Mouse (Mus musculus) bone marrow, adult 2 months (tissue): ENCODE results near the gene Jhy. TPM values are rescaled to one million over a fixed set of nuclear protein-coding genes. Genes with fewer than 3 reads are reported as not detected.

Experiments
- H3K27ac ChIP-seq: fragments of 200-500 bp; 2 replicates; pipeline ENCODE4 v1.5.1; 2012; ENCODE audit warnings: low read depth, mild to moderate bottlenecking, control low read depth, inconsistent platforms, low read length; ENCODE audit not compliant: control insufficient read depth, poor library complexity, insufficient read depth
- H3K4me1 ChIP-seq: fragments of 200-500 bp; 2 replicates; pipeline ENCODE4 v1.6.1; 2011; ENCODE audit warnings: low read length; ENCODE audit not compliant: control insufficient read depth, insufficient read depth
- H3K4me3 ChIP-seq: fragments of 200-500 bp; replicated peaks from 2 replicates; pipeline ENCODE3; 2011; ENCODE audit warnings: mild to moderate bottlenecking, low read depth, low read length, control low read depth; ENCODE audit not compliant: control insufficient read depth
- CTCF ChIP-seq: fragments of 200-500 bp; IDR thresholded peaks from 2 replicates; pipeline ENCODE4 v1.5.1; 2011; ENCODE audit warnings: low read length, control low read depth; ENCODE audit not compliant: control insufficient read depth, insufficient read depth
- POLR2A ChIP-seq: fragments of 200-500 bp; IDR thresholded peaks from 2 replicates; pipeline ENCODE4 v1.6.1; 2011; ENCODE audit warnings: low read depth, mild to moderate bottlenecking, control low read depth, low read length, borderline replicate concordance; ENCODE audit not compliant: control insufficient read depth
- WGBS: fragments of 180-500 bp; shearing (Covaris S2); methylation state at CpG from one replicate; pipeline ENCODE4 v1.1.7; 2018; 5-methylcytosine and 5-hydroxymethylcytosine counted together
- polyA plus RNA-seq: library from polyadenylated mRNA; stranded (reverse); fragments of >200 nt; gene quantifications from 2 replicates; pipeline ENCODE4 v1.2.4, GENCODE M21; 2011; ENCODE audit warnings: low replicate concordance; ENCODE audit not compliant: missing spikeins, insufficient read depth, insufficient read length

Gene Jhy
- 0.82 and 3.4 TPM in 2 replicates for polyA plus RNA-seq

DNA sequence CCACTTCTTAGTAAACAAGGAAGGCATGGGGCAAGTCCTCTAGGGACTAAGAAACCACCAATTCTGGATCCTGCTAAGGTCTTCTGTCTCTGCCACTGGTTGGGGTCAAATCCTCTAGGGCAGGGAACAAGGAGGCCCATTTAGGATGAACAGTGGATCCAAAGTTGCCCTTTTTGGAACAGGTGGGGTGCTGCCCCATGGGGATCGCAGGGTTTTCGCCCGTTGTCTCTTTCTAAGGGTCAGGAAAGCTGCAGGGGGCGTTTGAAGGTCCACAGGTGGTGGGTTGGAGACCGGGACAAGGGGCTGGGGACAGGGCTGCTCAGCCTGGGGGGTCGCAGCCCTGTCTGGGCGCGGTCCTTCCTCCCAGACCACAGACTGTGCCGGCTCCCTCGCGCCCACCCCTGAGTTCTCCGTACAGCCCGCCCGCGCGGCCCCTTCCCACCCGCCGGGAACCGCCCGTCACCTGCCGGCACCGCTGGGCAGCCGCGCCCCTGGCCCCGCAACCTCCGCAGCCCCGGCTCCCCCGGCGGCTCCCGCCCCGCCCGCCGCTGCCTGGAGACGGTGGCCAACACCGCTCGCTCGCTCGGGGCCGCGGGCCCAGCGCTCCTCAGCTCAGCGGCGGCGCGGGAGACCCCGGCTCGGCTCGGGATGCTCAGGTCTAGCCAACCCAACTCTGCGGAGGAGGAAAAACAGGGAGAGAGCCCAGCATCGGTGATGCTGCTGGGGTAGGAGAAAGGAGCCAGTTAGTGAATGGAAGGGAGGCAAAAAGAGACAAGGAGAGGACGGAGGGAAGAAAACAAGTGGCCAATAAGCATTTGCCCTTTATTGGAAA is at the start of gene Jhy:
Gene Jhy, minus strand, starts transcription at position 533 of the 832 bp plus-strand sequence.
- Histone ChIP-seq H3K4me3 (no peak within 1 kb of the TSS), H3K27ac (no peak within 1 kb of the TSS), H3K4me1 (no peaks in the 10 kb centered on the region)
- TF ChIP-seq POLR2A (no peak), CTCF (no peak)
- WGBS, result 9% methylated on average over 49 of the region's 51 CpGs

DNA sequence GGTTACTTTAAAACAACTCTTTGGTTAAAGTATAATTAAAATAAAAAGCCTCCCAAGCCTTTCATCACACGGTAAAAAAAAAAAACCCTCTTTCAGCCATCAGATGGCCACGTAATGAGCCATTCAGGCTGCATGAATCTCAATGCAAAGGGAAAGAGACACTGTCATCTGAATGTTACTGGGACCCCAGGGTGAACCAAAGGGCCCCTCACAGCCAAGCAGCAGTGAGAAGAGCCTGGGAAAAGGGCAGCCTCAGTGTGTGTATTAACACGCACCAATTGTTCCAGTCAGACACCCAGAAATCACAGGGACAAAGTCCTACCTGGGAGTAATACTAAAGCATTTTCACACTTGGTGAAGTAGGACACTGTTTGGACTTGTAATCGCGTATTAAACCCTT is 48.5 kb upstream of the Jhy start:
- TF ChIP-seq CTCF (no peak), POLR2A (no peak)
- H3K27ac ChIP-seq, result no peak overlapping the region
- 87% methylated on average over 5 of the region's 5 CpGs for WGBS
- H3K4me1 ChIP-seq, result no peaks in the 10 kb centered on the region
- H3K4me3 ChIP-seq, result no peak overlapping the region

DNA sequence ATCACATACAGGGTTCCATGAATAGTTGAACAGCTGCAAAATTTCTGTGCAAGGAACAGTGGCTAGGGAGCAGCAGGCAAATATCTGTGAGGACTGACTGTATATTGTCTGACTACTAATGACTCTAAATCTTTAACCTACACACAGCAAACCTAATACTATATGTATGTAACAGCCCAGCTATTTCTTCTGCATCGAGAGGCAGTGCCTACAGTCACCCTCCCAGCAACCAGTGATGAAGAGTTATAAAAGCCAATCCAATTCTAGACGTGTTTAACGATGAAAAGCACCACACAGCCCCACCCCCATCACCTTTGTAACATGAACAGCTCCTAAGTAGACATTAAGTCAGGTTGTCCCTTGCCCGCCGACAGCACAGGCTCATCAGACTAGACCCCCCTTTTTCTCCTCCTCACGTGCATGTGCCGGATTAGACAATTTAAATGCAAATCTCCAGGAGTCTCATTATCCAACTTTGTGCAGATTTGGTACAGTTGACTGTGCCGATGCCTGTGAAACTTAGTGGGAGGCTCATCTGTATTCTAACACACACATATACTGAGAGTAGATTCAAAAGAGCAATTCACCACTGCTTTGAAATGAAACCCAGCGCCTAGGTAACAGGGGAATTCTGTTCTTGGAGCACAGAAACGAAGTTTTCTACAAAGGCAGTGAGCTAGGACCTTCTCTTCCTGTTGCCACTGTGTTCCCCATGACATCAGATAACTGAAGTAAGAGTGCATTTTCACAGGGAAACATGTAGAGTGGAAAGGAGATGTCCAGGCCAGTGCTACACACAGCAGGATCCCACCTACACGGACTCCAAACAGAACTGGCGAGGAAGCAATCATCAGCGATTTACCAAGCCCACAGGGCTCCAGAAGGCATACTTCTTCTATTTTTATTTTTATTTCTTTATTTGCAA is 47.9 kb upstream of the Jhy start:
- Histone ChIP-seq H3K4me1 (no peaks in the 10 kb centered on the region), H3K27ac (no peak overlapping the region), H3K4me3 (no peak overlapping the region)
- TF ChIP-seq POLR2A (no peak), CTCF (no peak)
- WGBS, result 84% methylated on average over 13 of the region's 13 CpGs

DNA sequence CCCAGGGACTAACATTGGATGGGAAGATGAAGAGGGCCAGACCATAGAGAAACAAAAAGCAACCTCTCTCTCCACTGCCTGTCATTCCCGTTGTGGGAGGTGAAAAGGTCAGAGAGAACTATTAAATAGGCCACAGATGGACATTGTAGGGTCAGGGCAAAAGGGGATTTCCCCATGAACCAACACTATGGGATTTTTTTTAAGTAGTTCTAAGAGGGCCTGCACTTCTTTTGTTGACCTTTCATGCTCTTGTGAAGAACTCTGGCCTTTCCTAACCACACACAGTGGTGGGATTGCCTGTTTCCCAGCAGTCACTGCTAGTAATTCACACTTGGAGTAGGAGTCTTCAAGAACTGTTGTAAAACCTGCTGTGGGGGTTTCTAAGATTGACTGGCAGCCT is 43.9 kb upstream of the Jhy start:
- no peak overlapping the region for H3K4me3 ChIP-seq
- no peak overlapping the region for H3K27ac ChIP-seq
- TF ChIP-seq POLR2A (no peak), CTCF (no peak)
- no peaks in the 10 kb centered on the region for H3K4me1 ChIP-seq
- WGBS, result 48% methylated on average over 1 of the region's 1 CpGs

DNA sequence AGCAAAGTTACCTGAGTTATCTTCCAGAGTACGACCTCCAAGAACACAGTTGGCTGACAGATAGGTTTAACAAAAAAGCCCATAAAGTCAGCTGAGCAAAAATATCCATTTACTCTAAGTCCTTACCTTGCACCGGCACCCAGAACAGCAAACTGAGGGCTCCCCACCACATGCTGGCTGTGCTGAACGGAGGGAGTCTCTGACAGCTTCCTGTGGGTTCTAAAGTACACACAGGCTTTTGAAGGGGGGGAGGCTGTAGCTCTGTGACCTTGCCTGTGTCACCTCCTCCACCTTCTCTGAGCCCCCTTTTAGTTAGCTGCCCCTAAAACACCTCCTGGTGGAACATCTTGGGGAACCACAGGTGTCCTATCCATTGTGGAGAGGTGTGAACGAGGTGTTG is 40.5 kb upstream of the Jhy start, which contains the start of gene Crtam:
Gene Crtam, minus strand, starts transcription at position 214 of the 400 bp plus-strand sequence.
- Histone ChIP-seq H3K4me3 (no peak within 1 kb of the TSS), H3K4me1 (no peaks in the 10 kb centered on the region), H3K27ac (no peak within 1 kb of the TSS)
- WGBS, result 31% methylated on average over 4 of the region's 4 CpGs
- TF ChIP-seq CTCF (no peak), POLR2A (no peak)

DNA sequence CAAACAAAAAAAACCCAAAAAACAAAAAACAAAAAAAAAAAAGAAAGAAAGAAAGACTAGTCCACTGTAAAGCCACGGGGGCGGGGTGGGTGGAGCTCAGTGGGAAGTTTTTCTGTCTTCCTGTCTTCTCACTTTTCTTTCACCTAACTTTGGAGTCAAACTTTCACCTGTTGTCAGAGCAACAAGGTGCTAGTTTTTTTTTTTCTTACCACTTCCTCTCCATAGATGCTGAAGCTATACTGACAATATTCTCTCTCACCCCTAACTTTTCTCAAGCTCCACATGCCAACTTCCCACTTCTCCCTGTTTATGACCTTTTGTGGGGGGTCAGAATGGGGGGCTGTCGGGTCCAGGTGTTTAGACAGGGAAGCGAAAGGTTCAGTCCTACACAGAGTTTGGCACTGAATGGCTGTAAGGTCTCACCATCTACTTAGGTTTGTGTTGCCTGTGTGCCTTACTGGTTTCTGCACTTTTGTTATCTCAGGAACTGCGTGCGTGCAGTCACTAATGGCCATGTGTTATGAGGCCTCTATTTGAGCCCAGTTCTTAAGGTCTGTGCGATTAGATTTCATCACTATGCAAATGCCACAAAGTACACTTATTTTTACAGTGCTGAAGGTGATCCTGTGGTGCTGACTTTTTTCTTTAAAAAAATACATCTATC is 33.3 kb upstream of the Jhy start:
- 47% methylated on average over 7 of the region's 7 CpGs for WGBS
- H3K4me1 ChIP-seq, result no peaks in the 10 kb centered on the region
- no peak overlapping the region for H3K27ac ChIP-seq
- H3K4me3 ChIP-seq, result no peak overlapping the region
- TF ChIP-seq CTCF (no peak), POLR2A (no peak)

DNA sequence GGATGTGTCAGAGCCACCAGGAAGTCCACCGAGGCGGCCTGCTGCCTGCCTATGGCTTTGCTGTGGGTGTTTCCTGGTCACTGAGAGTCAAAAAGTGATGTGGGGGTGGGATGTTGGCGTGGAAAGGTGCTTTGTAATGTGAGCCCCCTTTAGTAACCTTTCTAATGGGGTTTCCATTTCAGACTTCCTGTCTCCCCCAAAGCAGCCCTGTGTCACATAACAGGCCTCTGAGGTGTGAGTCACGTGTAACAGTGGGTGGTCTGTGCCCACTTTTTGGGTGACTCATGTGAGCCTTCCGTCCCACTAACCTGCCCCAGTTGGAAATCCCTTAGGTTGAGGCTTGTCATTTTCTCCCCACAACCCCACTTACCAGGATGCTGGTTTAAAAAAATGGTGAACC is 30.2 kb upstream of the Jhy start:
- Histone ChIP-seq H3K27ac (no peak overlapping the region), H3K4me1 (no peaks in the 10 kb centered on the region)

DNA sequence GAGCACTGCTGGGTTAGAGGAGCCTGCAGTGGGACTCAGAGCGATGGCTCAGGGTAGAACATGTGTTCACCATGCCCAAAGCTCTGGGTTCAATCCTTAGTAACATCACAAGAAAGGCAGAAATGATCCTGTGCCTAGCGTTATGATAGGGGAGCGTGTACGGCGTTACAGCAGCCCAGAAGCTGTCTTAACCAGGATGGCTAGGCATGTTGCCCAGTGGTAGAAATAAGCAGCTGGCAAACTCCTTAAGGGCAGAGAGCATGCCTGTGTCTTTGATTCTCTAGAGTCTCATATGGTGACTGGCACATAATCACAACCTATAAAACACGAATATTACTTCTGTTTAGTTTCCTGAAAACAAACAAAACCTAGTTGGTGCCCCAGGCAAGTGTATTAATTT is 27.6 kb upstream of the Jhy start:
- 88% methylated on average over 6 of the region's 6 CpGs for WGBS

More for the DNA sequence above, 30.2 kb upstream of the Jhy start:
- TF ChIP-seq POLR2A, result no peak
- no peak for TF ChIP-seq CTCF
- H3K4me3 ChIP-seq, result no peak overlapping the region
- WGBS, result 78% methylated on average over 5 of the region's 5 CpGs

More for the DNA sequence above, 27.6 kb upstream of the Jhy start:
- Histone ChIP-seq H3K4me1 (no peaks in the 10 kb centered on the region), H3K4me3 (no peak overlapping the region), H3K27ac (no peak overlapping the region)
- no peak for TF ChIP-seq CTCF
- TF ChIP-seq POLR2A, result no peak
